Mouse (Mus musculus): ENCODE data around the gene Purb. TPM values are rescaled to one million over a fixed set of nuclear protein-coding genes. Genes with fewer than 3 reads are reported as not detected.
"Not testable (repeated sequence)": the region's sequence is repeated elsewhere in the genome, so short reads cannot be mapped to it uniquely, and the experiment has no call there.

Gene Purb
- polyA plus RNA-seq, 1 experiment, result 37.7 TPM

GRCm38 (mm10) chr11:6430186-6430585 lies 45.5 kb downstream of the Purb start:
- TF ChIP-seq CTCF (IDR thresholded peaks at IDR 0.05; ENCODE audit: low read depth, low read length), result no peak
- no peak for TF ChIP-seq POLR2A (IDR thresholded peaks at IDR 0.05; ENCODE audit: borderline replicate concordance, low read depth, low read length)
- Histone ChIP-seq H3K4me3 (ENCODE audit: insufficient read depth, low read length) (no peak overlapping the region), H3K27ac (ENCODE audit: insufficient read depth, low read depth, low read length) (no peak overlapping the region), H3K4me1 (ENCODE audit: control insufficient read depth, insufficient read depth, low read length) (no peaks in the 10 kb centered on the region)

- TF ChIP-seq POLR2A (IDR thresholded peaks at IDR 0.05; ENCODE audit: borderline replicate concordance, low read depth, low read length) (no peak), CTCF (IDR thresholded peaks at IDR 0.05; ENCODE audit: low read depth, low read length) (no peak)
- Histone ChIP-seq H3K4me1 (ENCODE audit: control insufficient read depth, insufficient read depth, low read length) (peaks cover 4% of the 10 kb centered on the region), H3K4me3 (ENCODE audit: insufficient read depth, low read length) (no peak overlapping the region), H3K27ac (ENCODE audit: insufficient read depth, low read depth, low read length) (no peak overlapping the region)
Observed at GRCm38 (mm10) chr11:6420722-6421350, 54.9 kb downstream of the Purb start.

GRCm38 (mm10) chr11:6420283-6420703 lies 55.4 kb downstream of the Purb start:
- no peak overlapping the region for H3K4me3 ChIP-seq (ENCODE audit: insufficient read depth, low read length)
- H3K27ac ChIP-seq (ENCODE audit: insufficient read depth, low read depth, low read length), result no peak overlapping the region
- H3K4me1 ChIP-seq (ENCODE audit: control insufficient read depth, insufficient read depth, low read length), result peaks cover 4% of the 10 kb centered on the region
- TF ChIP-seq CTCF (IDR thresholded peaks at IDR 0.05; ENCODE audit: low read depth, low read length), result no peak
- TF ChIP-seq POLR2A (IDR thresholded peaks at IDR 0.05; ENCODE audit: borderline replicate concordance, low read depth, low read length), result no peak

- not testable (repeated sequence) for H3K27ac ChIP-seq (ENCODE audit: insufficient read depth, low read depth, low read length)
Observed at GRCm38 (mm10) chr11:6419156-6419555, 56.6 kb downstream of the Purb start.

GRCm38 (mm10) chr11:6418751-6419150 lies 57.0 kb downstream of the Purb start:
- no peak overlapping the region for H3K27ac ChIP-seq (ENCODE audit: insufficient read depth, low read depth, low read length)
- peaks cover 10% of the 10 kb centered on the region for H3K4me1 ChIP-seq (ENCODE audit: control insufficient read depth, insufficient read depth, low read length)
- no peak for TF ChIP-seq CTCF (IDR thresholded peaks at IDR 0.05; ENCODE audit: low read depth, low read length)
- TF ChIP-seq POLR2A (IDR thresholded peaks at IDR 0.05; ENCODE audit: borderline replicate concordance, low read depth, low read length), result no peak
- no peak overlapping the region for H3K4me3 ChIP-seq (ENCODE audit: insufficient read depth, low read length)

More at GRCm38 (mm10) chr11:6419156-6419555, 56.6 kb downstream of the Purb start:
- H3K4me3 ChIP-seq (ENCODE audit: insufficient read depth, low read length), result not testable (repeated sequence)
- H3K4me1 ChIP-seq (ENCODE audit: control insufficient read depth, insufficient read depth, low read length), result peaks cover 10% of the 10 kb centered on the region

Other genes with a start within 250 kb of the Purb start
- gene Npc1l1, start 245.8 kb downstream of the Purb start, polyA plus RNA-seq (2012; ENCODE audit: insufficient read depth, insufficient read length, missing spikeins), result not detected in 2 replicates
- gene Ddx56, start 208.1 kb downstream of the Purb start, polyA plus RNA-seq (2012; ENCODE audit: insufficient read depth, insufficient read length, missing spikeins), result 16.2 and 19.2 TPM in 2 replicates
- 52.9 and 55.0 TPM in 2 replicates for gene Tmed4, start 201.0 kb downstream of the Purb start, polyA plus RNA-seq (2012; ENCODE audit: insufficient read depth, insufficient read length, missing spikeins)
- 52.8 and 57.1 TPM in 2 replicates for gene Ogdh, start 184.3 kb downstream of the Purb start, polyA plus RNA-seq (2012; ENCODE audit: insufficient read depth, insufficient read length, missing spikeins)
- gene Zmiz2, start 86.8 kb downstream of the Purb start, polyA plus RNA-seq (2012; ENCODE audit: insufficient read depth, insufficient read length, missing spikeins), result 89.7 and 107 TPM in 2 replicates
- gene Ppia, start 60.5 kb downstream of the Purb start, polyA plus RNA-seq (2012; ENCODE audit: insufficient read depth, insufficient read length, missing spikeins), result 1,442 and 1,533 TPM in 2 replicates
- gene H2afv, start 31.5 kb downstream of the Purb start, polyA plus RNA-seq (2012; ENCODE audit: insufficient read depth, insufficient read length, missing spikeins), result 146 and 172 TPM in 2 replicates
- 96.5 and 106 TPM in 2 replicates for gene Myo1g, start 45.0 kb upstream of the Purb start, polyA plus RNA-seq (2012; ENCODE audit: insufficient read depth, insufficient read length, missing spikeins)
- gene Ccm2, start 71.0 kb upstream of the Purb start, polyA plus RNA-seq (2012; ENCODE audit: insufficient read depth, insufficient read length, missing spikeins), result 70.8 and 88.9 TPM in 2 replicates
- not detected in 2 replicates for gene Nacad, start 130.1 kb upstream of the Purb start, polyA plus RNA-seq (2012; ENCODE audit: insufficient read depth, insufficient read length, missing spikeins)
- gene Tbrg4, start 150.2 kb upstream of the Purb start, polyA plus RNA-seq (2012; ENCODE audit: insufficient read depth, insufficient read length, missing spikeins), result 15.5 and 24.1 TPM in 2 replicates
- gene Wap, start 162.7 kb upstream of the Purb start, polyA plus RNA-seq (2012; ENCODE audit: insufficient read depth, insufficient read length, missing spikeins), result not detected in 2 replicates
- not detected in 2 replicates for gene Ramp3, start 182.6 kb upstream of the Purb start, polyA plus RNA-seq (2012; ENCODE audit: insufficient read depth, insufficient read length, missing spikeins)